Mouse (Mus musculus): ENCODE measurements around the gene Ada. TPM values are rescaled to one million over a fixed set of nuclear protein-coding genes. Genes with fewer than 3 reads are reported as not detected.

Ada gene
- total and polyA plus RNA-seq, 3 experiments, result 18.0 to 24.0 (median 19.9) TPM

DNA sequence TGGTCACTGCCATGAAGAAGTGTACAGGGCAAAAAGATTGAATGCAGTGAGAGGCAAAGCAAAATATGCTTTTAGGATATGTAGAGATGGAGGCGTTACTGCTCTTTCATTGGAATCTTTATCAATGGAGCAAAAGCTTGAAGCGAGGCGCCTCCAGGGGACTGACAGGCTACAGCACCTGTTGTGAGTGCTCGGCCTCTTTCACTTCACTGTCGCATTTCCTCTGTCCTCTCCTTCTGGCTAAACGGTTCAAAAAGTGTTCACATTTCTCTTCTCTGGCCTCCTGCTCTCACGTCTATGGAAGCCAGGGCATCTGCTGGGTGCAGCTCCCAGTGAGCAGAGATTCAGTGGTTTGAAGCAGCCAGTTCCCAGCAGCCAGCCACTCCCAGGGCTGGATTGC lies 47.6 kb downstream of the Ada start (continued):
- 0 out of 2 replicates have a peak, but pooled peaks have one; percentile 39 for TF ChIP-seq TCF12 (IDR thresholded peaks at IDR 0.05; ENCODE audit: low read depth, low read length)

DNA sequence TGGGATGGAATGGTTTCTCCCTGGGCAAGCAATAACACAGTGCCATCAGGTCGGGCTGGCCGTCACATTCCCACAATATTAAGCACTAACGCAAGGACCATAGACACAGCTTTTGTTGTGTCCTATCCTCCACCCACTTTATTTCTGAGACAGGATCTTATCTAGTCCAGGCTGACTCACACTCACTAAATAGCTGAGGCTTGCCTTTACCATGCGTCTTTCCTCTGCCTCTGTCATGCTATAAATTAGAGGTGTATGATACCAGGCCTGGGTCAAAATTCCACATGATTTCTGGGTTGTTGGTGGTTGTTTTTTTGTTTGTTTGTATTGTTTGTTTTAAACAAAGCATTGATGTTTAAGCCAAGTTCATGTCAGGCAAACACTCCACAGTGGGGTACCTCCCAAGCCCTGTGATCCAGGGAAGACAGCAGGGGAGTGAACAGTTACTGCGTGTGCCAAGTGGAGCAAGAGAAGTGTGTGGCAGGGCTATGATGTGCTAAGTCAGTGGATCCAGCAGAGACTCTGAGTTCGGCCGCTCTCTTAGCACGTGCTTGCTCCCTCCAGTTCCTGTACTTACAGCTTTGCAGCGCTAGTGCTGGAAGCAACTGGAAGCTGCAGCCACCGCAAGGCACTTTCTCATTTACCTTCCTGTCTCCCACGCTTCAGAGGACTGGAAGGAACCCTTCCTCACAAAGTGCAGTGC lies 50.8 kb downstream of the Ada start:
- H3K9me3 ChIP-seq (replicated peaks; ENCODE audit: low read length), result no peaks in the 10 kb centered on the region
- dilution Hi-C loops (cut with MboI; ENCODE audit: extremely low pct_ligation_motif_present, extremely low pct_unique_long_range_greater_than_20kb, low sequenced_read_pairs) (no loop called here), in situ Hi-C loops (cut with MboI; ENCODE audit: low pct_ligation_motif_present, low pct_unique_long_range_greater_than_20kb, low sequenced_read_pairs) (loop anchor here (5.0 kb wide), 1 partner anchor 37 kb away; no protein-coding TSS in a partner anchor)
- H3K79me2 ChIP-seq (replicated peaks; ENCODE audit: control insufficient read depth, extremely low read depth, insufficient read depth, poor library complexity, severe bottlenecking), result peaks cover 98% of the 10 kb centered on the region
- no peak overlapping the region for H3K27ac ChIP-seq (ENCODE audit: insufficient read depth, low read depth)
- H3K4me3 ChIP-seq (replicated peaks in 1 of 3; ENCODE audit: low read depth in 2 of 3, low read length in 2 of 3, poor library complexity in 1 of 3), result no peak overlapping the region
- no peaks in the 10 kb centered on the region for H3K27me3 ChIP-seq (replicated peaks)
- peaks cover 42 to 88% of the 10 kb centered on the region in 2 experiments for H3K4me1 ChIP-seq (ENCODE audit: control insufficient read depth in 1 of 2, insufficient read depth in 2 of 2)
- H3K36me3 ChIP-seq (replicated peaks in 1 of 2; ENCODE audit: control insufficient read depth in 1 of 2, insufficient read depth in 1 of 2, low read length in 1 of 2), result peaks cover 7 to 36% of the 10 kb centered on the region in 2 experiments
- H3K4me2 ChIP-seq (ENCODE audit: insufficient read depth, low read depth, poor library complexity, severe bottlenecking), result no peak overlapping the region
- DNase-seq (ENCODE audit: extremely low read depth), result no peak
- no peak for TF ChIP-seq ZKSCAN1 (IDR thresholded peaks at IDR 0.05; ENCODE audit: borderline replicate concordance, low read depth, low read length)
- H3K9ac ChIP-seq (ENCODE audit: insufficient read depth, low read depth), result no peak overlapping the region

DNA sequence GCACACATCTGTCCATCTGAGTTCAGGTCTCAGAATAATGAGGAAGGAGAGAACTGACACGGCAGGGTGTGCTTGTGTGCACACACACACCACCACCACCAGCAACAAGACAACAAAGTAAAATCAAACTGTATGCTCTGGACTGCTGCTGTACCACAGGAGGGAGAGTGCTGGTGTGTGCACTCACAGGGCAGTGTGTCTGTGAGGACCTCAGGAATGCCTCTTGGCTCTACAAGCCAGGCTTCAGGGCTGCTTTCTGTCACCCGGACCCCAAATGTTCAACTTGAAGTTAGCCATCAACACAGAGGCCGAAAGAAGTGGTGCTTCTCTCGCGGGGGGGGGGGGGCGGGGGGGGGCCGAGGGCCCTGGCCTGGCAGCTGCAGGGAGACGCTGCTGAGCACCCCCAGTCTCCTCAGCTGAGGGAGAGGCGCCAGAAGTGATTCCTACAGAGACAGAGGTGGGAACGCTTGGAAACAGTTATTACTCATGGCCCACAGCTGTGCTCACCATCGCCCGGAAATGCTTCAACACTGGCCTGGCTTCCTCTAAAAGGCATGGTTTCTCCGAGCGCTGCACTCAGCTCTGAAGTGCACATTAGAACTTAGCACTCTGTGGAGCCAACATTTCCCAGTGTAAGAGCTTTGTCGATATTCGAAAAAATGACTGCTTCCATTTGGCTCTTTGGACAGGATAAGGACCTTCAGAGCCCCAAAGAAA lies 52.1 kb downstream of the Ada start:
- peak overlapping the region; percentile 90 for H3K27ac ChIP-seq (ENCODE audit: insufficient read depth, low read depth)
- H3K27me3 ChIP-seq (replicated peaks), result no peaks in the 10 kb centered on the region
- no peak overlapping the region for H3K4me3 ChIP-seq (replicated peaks in 1 of 3; ENCODE audit: low read depth in 2 of 3, low read length in 2 of 3, poor library complexity in 1 of 3)
- peaks cover 45 to 88% of the 10 kb centered on the region in 2 experiments for H3K4me1 ChIP-seq (ENCODE audit: control insufficient read depth in 1 of 2, insufficient read depth in 2 of 2)
- H3K9ac ChIP-seq (ENCODE audit: insufficient read depth, low read depth), result peak overlapping the region; percentile 54
- peaks cover 98% of the 10 kb centered on the region for H3K79me2 ChIP-seq (replicated peaks; ENCODE audit: control insufficient read depth, extremely low read depth, insufficient read depth, poor library complexity, severe bottlenecking)
- peaks cover 9 to 41% of the 10 kb centered on the region in 2 experiments for H3K36me3 ChIP-seq (replicated peaks in 1 of 2; ENCODE audit: control insufficient read depth in 1 of 2, insufficient read depth in 1 of 2, low read length in 1 of 2)
- in situ Hi-C loops (cut with MboI; ENCODE audit: low pct_ligation_motif_present, low pct_unique_long_range_greater_than_20kb, low sequenced_read_pairs), result loop anchor here (5.0 kb wide), 1 partner anchor 36 kb away; no protein-coding TSS in a partner anchor
- DNase-seq (ENCODE audit: extremely low read depth), result peak; percentile 65
- dilution Hi-C loops (cut with MboI; ENCODE audit: extremely low pct_ligation_motif_present, extremely low pct_unique_long_range_greater_than_20kb, low sequenced_read_pairs), result no loop called here
- no peaks in the 10 kb centered on the region for H3K9me3 ChIP-seq (replicated peaks; ENCODE audit: low read length)
- peak overlapping the region; percentile 92 for H3K4me2 ChIP-seq (ENCODE audit: insufficient read depth, low read depth, poor library complexity, severe bottlenecking)
- TF ChIP-seq NELFE (IDR thresholded peaks at IDR 0.05; ENCODE audit: low read depth, low read length), result no peak
- no peak; the same call in 1 of the 2 replicates for TF ChIP-seq HCFC1 (IDR thresholded peaks at IDR 0.05; ENCODE audit: low read depth, low read length)
- TF ChIP-seq JUN (IDR thresholded peaks at IDR 0.05; ENCODE audit: insufficient read depth, low read depth, low read length), result no peak
- no peak; the same call in 1 of the 2 replicates for TF ChIP-seq POLR2A (IDR thresholded peaks at IDR 0.05; ENCODE audit: low read depth, low read length)
- no peak for TF ChIP-seq PAX5 (IDR thresholded peaks at IDR 0.05; ENCODE audit: low read length)
- TF ChIP-seq POLR2AphosphoS2 (IDR thresholded peaks at IDR 0.05; ENCODE audit: low read depth, low read length), result no peak
- TF ChIP-seq CHD2 (IDR thresholded peaks at IDR 0.05; ENCODE audit: low read length), result no peak
- no peak for TF ChIP-seq SIN3A (IDR thresholded peaks at IDR 0.05; ENCODE audit: low read length)
- no peak for TF ChIP-seq BHLHE40 (IDR thresholded peaks at IDR 0.05; ENCODE audit: low read depth, low read length)
- no peak for TF ChIP-seq MAZ (IDR thresholded peaks at IDR 0.05; ENCODE audit: low read depth, low read length)
- TF ChIP-seq SMC3 (IDR thresholded peaks at IDR 0.05; ENCODE audit: low read depth, low read length), result no peak
- TF ChIP-seq EP300 (IDR thresholded peaks at IDR 0.05; ENCODE audit: low read length), result peak; percentile 6; the same call in 1 of the 2 replicates
- peak; percentile 32; the same call in 1 of the 2 replicates for TF ChIP-seq IRF4 (IDR thresholded peaks at IDR 0.05; ENCODE audit: low read depth, low read length)
- no peak for TF ChIP-seq CTCF (conservative IDR thresholded peaks at IDR 0.05 in 1 of 2, IDR thresholded peaks at IDR 0.05 in 1 of 2; ENCODE audit: low read depth in 2 of 2, low read length in 2 of 2)
- no peak; the same call in 1 of the 2 replicates for TF ChIP-seq ZKSCAN1 (IDR thresholded peaks at IDR 0.05; ENCODE audit: borderline replicate concordance, low read depth, low read length)
- TF ChIP-seq ELF1 (IDR thresholded peaks at IDR 0.05; ENCODE audit: low read depth, low read length), result 0 out of 2 replicates have a peak, but pooled peaks have one; percentile 23
- TF ChIP-seq USF1 (IDR thresholded peaks at IDR 0.05; ENCODE audit: low read depth, low read length), result no peak
- no peak for TF ChIP-seq ZMIZ1 (IDR thresholded peaks at IDR 0.05; ENCODE audit: low read depth, low read length)
- TF ChIP-seq CHD1 (IDR thresholded peaks at IDR 0.05; ENCODE audit: low read depth, low read length), result 0 out of 2 replicates have a peak, but pooled peaks have one; percentile 29
- TF ChIP-seq MYC (IDR thresholded peaks at IDR 0.05; ENCODE audit: low read depth, low read length), result no peak
- TF ChIP-seq E2F4 (IDR thresholded peaks at IDR 0.05; ENCODE audit: insufficient replicate concordance, low read depth, low read length), result no peak
- TF ChIP-seq ZNF384 (IDR thresholded peaks at IDR 0.05; ENCODE audit: low read depth, low read length), result no peak
- peak; percentile 44; the same call in 1 of the 2 replicates for TF ChIP-seq TCF12 (IDR thresholded peaks at IDR 0.05; ENCODE audit: low read depth, low read length)
- no peak for TF ChIP-seq TBP (conservative IDR thresholded peaks at IDR 0.05; ENCODE audit: low read depth, low read length)
- TF ChIP-seq RAD21 (IDR thresholded peaks at IDR 0.05; ENCODE audit: low read depth, low read length), result no peak
- peak; percentile 30; the same call in 1 of the 2 replicates for TF ChIP-seq MXI1 (IDR thresholded peaks at IDR 0.05; ENCODE audit: low read depth, low read length)
- no peak for TF ChIP-seq KAT2A (IDR thresholded peaks at IDR 0.05; ENCODE audit: insufficient replicate concordance, low read length)
- no peak for TF ChIP-seq USF2 (conservative IDR thresholded peaks at IDR 0.05; ENCODE audit: low read depth, low read length)

Data from CH12.LX (cell line).